Mouse (Mus musculus) layer of hippocampus, adult 18-20 months (tissue): Measurements from ENCODE around the gene Med13l. TPM values are rescaled to one million over a fixed set of nuclear protein-coding genes. Genes with fewer than 3 reads are reported as not detected.

Source experiments
- DNase-seq, 2 experiments: peaks; one replicate each; pipeline ENCODE4 v3.0.0; 2022; ENCODE audit warnings: low spot score in 2 of 2
- total RNA-seq, 2 experiments: library from RNA; stranded (reverse); gene quantifications; 2 replicates each; pipeline ENCODE4 v1.2.3; 2021

Med13l gene
- total RNA-seq, 2 experiments from 2014 or later: 113 TPM

DNA sequence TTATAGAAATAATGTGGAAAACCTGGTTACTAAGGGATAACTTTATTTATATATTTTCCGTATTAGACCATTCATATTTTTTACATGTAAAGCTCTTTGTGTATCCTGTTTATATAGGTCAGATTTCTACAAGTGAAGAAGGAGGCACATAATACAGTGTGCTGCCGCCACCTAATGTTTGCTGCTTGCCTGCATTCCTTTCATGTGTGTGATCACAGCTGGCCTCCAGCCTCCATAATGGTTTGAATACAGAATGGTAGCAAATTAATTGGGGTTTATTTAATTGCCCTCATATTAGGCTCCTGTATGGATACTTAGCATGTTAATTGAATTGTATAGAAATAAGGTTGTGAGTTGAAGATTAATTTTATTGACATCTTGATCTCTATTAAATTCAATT, 94.5 kb downstream of the Med13l start:
- no peak for DNase-seq

DNA sequence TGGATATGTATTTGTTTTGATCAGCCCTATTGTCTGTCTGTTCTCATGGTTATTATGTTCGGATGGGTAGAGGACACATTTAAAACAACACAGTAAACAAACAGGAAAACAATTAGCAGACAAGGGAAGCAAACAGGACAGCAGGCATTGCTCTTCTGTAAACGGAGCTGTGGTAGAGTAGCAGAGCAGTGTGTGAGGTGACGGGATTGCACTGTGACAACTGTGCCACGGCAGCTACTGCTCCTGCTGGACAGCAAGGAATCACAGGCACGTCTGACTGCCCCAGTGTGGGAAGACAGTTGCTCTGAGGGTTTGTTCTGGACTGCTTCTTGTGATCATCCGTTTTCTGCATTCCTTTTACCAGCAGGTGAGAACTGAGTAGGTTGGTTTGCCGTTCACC, 94.9 kb downstream of the Med13l start:
- no peak for DNase-seq

DNA sequence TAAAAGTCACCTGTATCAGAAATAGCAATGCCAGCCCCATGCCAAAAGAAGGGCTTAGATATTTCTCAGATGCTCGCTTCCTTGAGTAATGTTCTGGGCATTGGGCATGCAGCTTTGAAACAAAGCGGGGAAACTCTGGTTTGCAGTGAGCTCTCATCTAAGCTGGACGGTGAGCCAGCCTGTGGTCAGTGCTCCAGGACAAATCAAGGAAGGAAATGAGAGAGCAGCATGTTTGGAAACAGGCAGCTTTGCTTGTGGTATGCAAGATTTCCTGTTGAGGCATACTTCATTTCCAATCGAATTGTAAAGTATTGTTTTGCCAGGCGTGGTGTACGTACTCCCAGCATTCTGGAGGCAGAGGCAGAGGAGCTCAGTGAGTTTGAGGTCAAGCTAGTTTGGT, 95.5 kb downstream of the Med13l start:
- DNase-seq: no peak

DNA sequence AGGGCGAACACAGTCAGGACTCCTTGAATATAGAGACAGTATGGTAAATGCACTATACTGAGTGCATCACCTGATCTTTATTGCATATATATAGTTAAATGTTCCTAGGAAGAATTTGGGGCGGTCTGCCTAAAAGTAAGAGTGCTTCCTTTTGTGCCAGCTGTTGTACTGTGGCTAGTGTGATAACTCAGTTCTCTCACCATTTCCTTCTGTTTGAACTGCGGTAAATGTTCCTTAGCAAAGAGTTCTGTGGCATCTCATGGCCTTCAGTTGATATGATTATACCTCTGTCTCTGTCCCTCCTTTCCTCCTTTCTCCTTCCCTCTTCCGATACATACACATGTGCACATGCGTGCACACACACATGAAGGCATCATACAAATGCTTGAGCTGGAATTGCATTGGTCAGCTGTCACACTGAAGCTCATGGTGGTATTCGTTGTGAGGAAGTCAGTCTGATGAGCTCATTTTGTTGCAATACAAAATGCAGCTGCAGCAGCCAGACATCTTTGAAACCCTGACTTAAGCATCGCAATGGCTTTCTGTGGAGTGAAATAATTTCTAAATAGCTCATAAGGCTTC, 97.9 kb downstream of the Med13l start:
- DNase-seq: no peak

DNA sequence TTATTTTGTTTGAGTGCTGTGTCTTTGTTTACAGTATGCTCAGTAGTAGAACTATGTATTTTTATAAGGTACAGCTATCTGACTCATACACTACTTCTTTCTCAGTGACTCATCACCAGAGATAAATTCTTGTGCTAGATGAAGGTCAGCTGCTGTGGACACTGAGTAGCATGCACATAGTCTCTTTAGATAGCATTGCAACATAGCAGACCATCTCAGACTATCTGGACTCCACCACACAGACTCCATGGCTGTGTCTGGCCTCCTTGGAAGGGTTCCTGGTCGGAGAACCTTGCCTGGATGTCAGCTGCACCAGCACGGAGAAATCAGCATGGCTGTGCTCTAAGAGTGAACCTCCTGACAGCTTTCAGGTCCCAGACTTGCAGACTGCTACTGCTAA, 99.2 kb downstream of the Med13l start:
- DNase-seq: no peak

DNA sequence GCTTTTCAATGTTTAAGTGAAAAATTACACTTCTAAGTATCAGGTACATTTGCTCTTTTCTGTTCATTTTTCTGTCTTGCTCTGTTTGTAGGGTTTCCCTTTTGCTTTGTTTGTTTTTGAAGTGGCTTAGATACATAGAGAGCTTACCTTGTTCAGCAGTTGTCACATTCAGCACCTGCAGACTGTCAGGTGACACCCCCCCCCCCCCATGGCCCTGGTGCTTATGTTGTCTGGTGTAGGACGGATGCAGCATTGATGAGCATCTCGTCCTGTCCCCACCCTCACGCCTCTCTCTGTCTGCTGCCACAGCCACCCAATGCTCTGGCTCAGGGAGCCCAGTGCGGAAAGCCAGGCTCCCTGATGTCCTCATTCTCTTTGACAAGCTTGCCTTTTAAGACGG, 101.3 kb downstream of the Med13l start:
- DNase-seq: no peak

DNA sequence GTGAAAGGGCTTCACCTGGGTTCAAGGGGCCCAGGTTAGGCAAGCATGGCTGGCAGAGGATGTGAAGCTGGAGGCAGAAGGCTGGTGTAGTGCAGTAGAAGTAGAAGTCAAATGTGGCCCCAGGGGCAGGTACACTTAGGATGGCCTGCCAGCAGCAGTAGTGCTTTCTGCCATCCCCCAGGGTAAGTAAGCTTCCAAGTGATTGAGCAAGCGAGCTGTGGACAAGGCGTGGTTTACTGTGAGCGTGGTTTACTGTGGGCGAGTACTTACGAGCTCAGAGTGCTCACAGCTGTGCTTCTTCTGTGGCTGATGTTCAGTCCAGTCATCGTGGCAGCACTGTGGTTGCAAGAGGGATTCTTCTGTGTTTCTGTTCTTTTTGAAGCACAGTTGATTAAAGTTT, 103.5 kb downstream of the Med13l start:
- DNase-seq: no peak

DNA sequence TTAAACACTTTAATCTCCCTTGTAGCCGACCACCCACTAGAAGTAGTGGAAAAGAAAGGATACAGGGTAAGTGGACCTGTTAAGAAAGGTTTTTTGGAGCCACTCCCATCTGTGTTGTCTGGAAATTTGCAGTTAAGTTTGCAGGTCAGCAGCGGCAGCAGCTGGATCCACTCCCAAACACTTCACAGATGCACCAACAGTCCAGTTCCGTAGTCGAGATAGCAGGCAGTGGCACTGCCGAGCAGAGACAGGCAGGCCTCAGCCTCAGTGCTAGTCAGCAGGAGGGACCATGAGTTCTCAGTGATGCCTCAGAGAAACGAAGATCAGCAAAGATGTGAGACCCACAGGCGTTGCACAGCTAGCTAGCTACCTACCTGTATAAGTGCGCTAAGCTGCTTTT, 104.5 kb downstream of the Med13l start:
- DNase-seq: no peak

DNA sequence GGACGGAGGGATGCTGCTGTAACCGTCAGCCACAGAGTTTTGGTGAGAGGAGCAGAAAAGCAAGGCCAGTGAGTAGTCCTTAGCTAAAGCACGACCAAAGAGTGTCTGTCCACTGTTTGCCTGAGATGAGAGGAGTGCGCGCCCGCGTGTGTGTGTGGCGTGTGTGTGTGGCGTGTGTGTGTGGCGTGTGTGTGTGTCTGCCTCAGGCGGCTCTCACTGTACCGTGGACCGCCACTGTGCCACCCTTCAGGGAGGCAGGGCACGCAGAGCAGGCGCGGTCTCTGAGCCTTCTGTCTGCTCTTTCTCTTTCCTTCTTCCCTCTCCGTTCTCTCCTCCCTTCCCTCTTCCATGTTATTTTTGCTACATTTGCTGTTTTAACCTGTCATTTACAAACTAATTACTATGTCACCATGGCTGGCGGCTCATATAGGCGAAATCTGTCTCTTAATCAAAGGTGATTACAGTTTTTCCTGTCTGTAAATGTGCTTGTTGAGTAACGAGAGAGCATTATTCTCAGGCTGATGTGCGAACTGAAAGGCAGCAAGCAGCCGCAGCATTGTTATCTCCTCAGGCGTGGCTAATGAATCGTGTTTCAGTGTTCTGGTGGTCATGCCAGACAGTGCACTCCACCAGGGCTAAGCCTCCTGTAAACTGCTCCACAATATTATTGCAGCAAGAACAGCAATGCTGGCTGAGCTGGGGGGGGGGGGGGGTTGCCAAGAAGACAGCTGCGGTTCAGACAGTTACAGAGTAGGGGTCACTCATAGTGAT, 106.1 kb downstream of the Med13l start:
- DNase-seq: no peak

DNA sequence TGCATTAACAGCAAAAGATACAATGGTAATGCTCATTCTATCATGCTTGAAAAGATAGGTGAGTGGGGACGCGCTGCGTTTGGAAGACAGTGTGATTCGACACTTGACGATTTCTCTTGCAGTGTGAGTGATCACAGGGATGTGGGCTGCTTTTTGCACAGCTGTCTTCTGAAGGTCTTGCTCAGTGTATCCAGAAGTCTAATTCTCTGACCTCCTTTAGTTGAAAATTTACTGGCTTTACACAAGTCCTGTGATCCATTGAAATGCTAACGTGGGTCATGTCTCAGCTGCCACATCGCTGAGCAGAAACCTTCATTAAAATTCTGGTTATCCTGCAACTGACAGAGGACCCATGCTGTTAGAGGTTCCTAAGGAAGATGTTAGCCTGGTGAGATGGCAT, 107.4 kb downstream of the Med13l start:
- no peak for DNase-seq

DNA sequence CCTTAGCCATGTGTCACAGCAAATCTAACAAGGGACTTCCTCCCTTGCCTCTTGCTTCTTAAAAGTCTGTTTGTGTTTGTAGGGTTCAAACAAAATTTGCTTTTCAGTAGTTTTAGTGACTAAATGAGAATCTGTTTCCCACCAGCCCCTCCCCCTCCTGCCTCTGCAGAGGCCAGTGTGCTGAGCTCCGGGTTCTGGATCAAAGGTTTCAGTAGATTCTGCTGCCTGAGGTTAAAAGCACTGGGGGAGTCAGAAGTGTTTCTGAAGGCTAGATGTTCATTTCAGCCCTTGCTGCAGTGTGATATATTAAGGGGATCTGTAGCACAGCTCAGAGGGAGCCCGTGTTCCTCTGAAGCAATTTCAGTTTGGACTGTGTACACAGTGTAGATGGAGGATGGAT, 108.5 kb downstream of the Med13l start:
- DNase-seq: no peak

DNA sequence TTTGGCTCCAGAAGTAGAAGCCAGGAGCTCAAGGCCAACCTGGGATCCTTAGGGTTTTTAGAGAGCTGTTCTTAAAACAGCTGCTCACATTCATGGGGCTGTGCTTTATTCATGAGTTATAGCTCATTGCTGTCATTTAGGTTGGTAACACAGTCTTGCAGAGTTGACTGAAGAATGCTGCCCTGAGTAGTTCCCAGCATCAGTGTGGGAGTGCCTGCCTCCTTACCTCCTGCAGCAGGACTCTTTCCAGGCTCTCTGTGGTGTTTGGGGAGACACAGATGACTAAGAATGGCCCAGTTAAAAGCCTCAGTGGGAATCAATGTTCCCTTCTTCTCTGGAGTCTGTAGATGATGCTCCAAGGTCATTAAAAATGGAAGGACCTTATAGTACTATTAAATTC, 111.6 kb downstream of the Med13l start:
- no peak for DNase-seq

DNA sequence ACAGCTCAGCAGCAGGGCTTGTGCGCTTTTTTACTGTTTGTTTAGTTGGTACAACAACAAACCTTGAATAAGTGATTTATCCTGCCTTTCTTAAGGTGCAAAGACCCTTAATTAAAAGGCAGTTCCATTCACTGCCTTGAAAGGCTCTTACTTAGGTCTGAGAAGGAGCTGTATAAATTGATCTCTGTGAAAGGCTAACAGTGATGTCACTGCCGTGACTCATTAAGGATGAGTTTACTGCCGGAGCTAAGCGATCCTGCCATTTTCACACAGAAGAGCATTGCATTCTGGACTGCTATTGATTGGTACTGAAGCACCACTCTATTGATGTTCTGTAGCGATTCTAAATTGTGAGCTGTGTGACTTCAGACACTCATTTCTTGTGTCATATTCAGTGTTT, 113.4 kb downstream of the Med13l start:
- no peak for DNase-seq

DNA sequence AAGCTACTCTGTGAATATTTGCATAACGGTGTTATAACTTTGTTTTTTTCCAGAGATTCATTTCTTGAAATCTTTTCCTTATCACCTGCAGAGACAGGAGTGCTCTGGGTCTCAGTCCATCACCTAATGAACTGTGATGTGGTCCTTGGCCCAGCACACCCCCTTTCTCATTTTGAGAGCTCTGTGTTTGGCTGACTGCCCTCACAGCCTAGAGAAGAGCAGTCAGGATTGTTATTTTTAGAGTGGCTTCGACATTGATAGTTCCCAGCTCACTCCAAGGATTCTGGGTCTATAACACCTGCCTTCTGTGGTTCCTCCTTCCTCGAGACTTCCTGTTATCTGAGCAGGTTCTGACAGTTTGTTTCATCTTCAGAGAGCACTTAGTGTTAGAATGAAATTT, 113.8 kb downstream of the Med13l start:
- no peak for DNase-seq

DNA sequence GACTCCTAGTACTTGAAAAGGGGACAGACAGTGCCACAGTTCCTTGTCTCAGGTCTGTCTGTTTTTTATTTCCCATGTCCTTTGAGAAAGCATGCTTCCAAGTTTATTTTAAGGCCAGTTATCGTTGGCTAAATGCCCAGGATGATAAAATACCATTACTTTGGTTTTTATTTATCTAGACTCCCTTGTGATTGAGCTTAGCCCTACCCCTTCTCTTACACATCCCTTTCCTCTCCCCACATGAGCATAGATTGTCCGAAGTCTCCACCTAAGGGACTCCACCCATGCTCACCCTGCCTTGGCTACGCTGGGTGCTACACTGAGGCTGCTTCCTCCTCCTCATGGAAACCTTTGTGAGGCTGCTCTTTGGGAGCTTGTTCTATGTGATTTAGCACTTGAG, 115.2 kb downstream of the Med13l start:
- no peak for DNase-seq

DNA sequence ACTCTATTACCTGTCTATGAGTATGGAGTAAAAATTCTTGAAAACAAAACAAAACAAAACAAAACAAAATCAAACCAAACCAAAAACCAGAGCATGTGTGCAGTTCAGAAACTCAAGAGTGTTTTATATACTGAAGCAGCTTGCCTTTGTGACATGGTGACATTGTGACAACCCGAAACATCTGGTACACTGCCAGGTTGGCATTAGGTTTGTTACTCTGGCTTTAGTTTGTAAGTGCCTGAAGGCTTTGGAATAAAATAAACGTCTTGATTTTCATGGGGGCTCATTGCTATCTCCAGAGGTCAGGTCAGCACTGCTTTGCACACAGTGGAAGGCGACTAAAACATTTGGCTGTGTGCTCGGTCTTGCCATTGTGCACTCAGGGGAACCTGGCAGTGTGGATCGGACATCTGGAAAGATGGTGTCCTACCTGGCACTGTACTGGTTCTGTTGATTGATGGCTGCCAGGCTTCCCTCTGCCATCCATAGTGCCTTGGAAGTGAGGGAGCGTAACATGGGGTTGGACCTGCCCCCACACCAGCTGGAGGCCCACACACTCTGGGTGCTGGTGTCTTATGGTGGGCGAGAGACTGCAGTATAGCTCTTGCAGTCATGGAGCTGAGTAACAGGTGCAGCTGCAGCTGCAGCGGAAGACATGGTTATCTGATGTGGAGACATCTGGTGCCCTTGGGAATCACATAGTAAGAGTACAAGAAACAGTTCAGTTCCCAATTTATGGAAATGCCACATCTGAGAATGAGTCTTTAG, 115.9 kb downstream of the Med13l start:
- peak; percentile 30 to 60 for DNase-seq

DNA sequence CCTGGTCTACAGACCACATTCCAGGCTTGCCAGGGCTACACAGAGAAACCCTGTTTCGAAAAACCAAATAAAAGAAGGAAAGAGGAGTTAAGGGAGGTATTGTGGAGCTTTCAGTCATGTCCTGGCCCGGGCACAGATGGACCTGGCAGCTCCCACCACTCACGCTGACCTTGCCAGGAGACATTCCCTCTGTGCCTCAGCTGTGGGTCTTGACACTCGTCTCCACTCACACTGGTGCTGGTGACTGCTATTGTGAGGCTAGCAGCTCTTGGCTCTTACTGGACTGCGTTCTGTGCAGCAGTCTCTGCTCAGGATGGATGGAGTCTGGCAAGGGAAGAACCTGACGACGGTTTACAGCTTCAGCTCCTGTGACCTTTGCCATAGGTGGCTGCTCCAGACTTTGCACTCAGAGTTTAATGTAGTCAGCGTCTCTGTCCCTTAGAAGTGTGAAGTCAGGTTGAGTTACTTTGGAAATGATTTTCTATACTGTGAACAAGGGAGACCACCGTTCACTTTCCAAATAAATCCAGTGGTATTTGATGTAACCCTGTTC, 118.9 kb downstream of the Med13l start:
- DNase-seq: no peak

DNA sequence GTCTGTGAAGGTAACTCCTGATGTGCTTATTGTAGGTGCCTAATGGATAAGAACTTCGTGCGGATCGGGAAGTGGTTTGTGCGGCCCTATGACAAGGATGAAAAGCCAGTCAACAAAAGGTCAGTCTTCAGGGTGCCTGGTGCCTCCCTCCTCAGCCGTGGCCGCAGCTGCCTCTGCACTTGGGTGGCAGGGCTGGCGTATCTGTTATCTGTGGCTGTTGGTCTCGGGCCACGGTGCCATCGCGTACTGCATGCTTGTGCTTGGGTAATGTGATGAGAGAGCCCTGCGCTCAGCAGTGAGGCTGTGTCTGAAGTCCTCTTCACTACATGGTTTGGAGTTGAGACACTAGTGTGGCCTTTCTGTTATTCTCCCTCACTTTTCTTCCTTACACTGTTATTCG, 120.4 kb downstream of the Med13l start:
- DNase-seq: no peak

DNA sequence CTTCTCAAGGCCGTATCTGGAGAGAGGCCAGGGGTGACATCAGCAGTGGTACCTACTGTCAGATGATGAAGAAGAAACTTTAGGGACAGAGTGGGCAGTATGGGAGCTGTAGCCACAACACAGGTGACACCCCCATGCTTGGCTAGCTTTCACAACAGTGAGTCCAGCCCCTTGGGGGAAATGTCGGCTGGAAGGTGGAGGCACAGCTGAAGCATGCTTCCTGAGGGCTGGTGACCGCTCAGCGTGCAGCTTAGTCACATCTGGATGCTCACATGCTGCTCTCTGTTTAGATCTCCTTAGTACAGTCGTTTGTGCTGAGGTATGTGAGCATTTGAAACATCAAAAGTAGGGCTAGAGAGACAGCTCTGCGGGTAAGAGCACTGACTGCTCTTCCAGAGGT, 121.5 kb downstream of the Med13l start:
- DNase-seq: no peak

DNA sequence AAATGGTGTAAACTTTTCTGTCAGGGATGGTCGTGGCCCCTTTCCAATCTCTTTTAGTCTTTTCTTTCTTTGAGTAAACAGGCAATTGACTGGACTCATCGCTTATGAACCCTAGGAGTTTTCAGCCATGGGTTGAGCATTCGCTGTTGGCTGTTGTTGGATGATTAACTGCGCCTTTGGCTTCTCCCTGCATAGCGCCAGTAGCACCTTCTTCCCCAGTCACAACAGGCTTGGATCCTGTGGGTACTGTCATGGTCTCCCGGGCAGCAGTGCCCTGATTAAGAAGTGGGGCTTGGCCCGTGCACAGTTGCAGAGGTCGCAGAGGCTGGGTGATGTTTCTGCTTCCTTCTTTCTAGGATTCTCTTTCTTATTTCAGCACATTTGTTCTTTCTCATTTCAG, 124.7 kb downstream of the Med13l start:
- no peak for DNase-seq

DNA sequence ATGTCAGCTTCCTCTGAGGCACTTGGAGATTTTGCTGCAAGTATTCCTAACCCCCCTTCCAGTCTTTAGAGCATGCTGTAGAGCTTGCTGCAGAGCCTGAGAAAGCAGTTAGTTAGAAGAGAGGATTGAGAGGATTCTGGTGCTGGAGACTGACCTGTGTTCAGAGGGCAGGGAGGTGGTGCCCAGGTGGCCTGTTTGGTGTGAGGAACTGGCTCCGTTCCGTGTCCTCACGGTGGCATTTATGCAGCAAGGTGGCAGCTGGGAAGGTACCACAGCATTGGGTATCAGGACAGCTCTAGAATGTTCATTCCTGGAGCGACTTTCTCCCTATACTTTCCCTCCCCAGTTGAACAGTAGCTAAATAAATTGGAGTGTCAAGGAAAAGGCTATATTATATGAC, 125.5 kb downstream of the Med13l start:
- DNase-seq: no peak
